Mouse (Mus musculus) neural tube, embryonic 15.5 days (tissue): ENCODE results near the gene Olfr1045. TPM values are rescaled to one million over a fixed set of nuclear protein-coding genes. Genes with fewer than 3 reads are reported as not detected.
"Not testable (repeated sequence)": the region's sequence is repeated elsewhere in the genome, so short reads cannot be mapped to it uniquely, and the experiment has no call there.

ENCODE experiments used
- ATAC-seq: fragments of 200-750 bp; cut with Nextera tagmentation; 2 replicates; pipeline ENCODE4 v1.8.0; 2017; ENCODE audit warnings: mild to moderate bottlenecking, moderate TSS enrichment, moderate library complexity; ENCODE audit not compliant: low FRiP score
- H3K27ac ChIP-seq: fragments of 300-500 bp; sonication (generic); replicated peaks from 2 replicates; pipeline ENCODE4 v1.5.1; 2015; ENCODE audit warnings: mild to moderate bottlenecking, inconsistent platforms
- H3K27me3 ChIP-seq: fragments of 300-500 bp; sonication (generic); replicated peaks from 2 replicates; pipeline ENCODE4 v1.6.1; 2015; ENCODE audit warnings: inconsistent platforms
- H3K36me3 ChIP-seq: fragments of 300-500 bp; sonication (generic); 2 replicates; pipeline ENCODE4 v1.6.1; 2015; ENCODE audit warnings: inconsistent platforms
- H3K4me1 ChIP-seq: fragments of 300-500 bp; sonication (generic); 2 replicates; pipeline ENCODE4 v1.6.1; 2015; ENCODE audit warnings: inconsistent platforms
- H3K4me2 ChIP-seq: fragments of 300-500 bp; sonication (generic); 2 replicates; pipeline ENCODE4 v1.6.1; 2015; ENCODE audit warnings: inconsistent platforms, mild to moderate bottlenecking, moderate library complexity
- H3K4me3 ChIP-seq: fragments of 300-500 bp; sonication (generic); replicated peaks from 2 replicates; pipeline ENCODE4 v1.5.1; 2015; ENCODE audit warnings: mild to moderate bottlenecking, inconsistent platforms
- H3K9ac ChIP-seq: fragments of 300-500 bp; sonication (generic); replicated peaks from 2 replicates; pipeline ENCODE4 v1.6.1; 2015; ENCODE audit warnings: mild to moderate bottlenecking, inconsistent platforms
- H3K9me3 ChIP-seq: fragments of 300-500 bp; sonication (generic); replicated peaks from 2 replicates; pipeline ENCODE4 v1.6.1; 2016; ENCODE audit warnings: inconsistent platforms
- WGBS: fragments of 180-500 bp; shearing (Covaris S2); methylation state at CpG from one replicate; pipeline ENCODE4 v1.1.7; 2015; ENCODE audit warnings: mixed read lengths; 5-methylcytosine and 5-hydroxymethylcytosine counted together
- polyA plus RNA-seq: library from polyadenylated mRNA; unstranded; fragments of >200 nt; fragmentation: Nextera tagmentation; extraction: Ambion mirVana; gene quantifications from 2 replicates; pipeline ENCODE4 v1.2.1, GENCODE M21; 2015

Gene Olfr1045
- not detected in 2 replicates for polyA plus RNA-seq

GRCm38 (mm10) chr2:86202909-86203308 lies at the start of gene Olfr1045:
Gene Olfr1045 (minus strand): TSS chr2:86203009.
- Histone ChIP-seq H3K4me2 (no peak within 1 kb of the TSS), H3K27me3 (no peaks in the 10 kb centered on the region), H3K36me3 (no peaks in the 10 kb centered on the region), H3K9me3 (no peaks in the 10 kb centered on the region), H3K9ac (no peak within 1 kb of the TSS), H3K27ac (no peak within 1 kb of the TSS), H3K4me3 (no peak within 1 kb of the TSS), H3K4me1 (no peaks in the 10 kb centered on the region)
- no peak for ATAC-seq

- Histone ChIP-seq H3K9ac (no peak within 1 kb of the TSS), H3K4me3 (no peak within 1 kb of the TSS), H3K27ac (no peak within 1 kb of the TSS), H3K4me1 (no peaks in the 10 kb centered on the region), H3K4me2 (no peak within 1 kb of the TSS), H3K27me3 (no peaks in the 10 kb centered on the region), H3K36me3 (no peaks in the 10 kb centered on the region), H3K9me3 (no peaks in the 10 kb centered on the region)
- no peak for ATAC-seq
Observed at GRCm38 (mm10) chr2:86240189-86240588, 37.4 kb upstream of the Olfr1045 start, which contains the start of gene Olfr1048. Gene Olfr1048 (minus strand): TSS chr2:86240289.

GRCm38 (mm10) chr2:86231301-86231700 lies 28.5 kb upstream of the Olfr1045 start, which contains the start of gene Olfr1047:
Gene Olfr1047 (minus strand): TSS chr2:86231401.
- Histone ChIP-seq H3K36me3 (no peaks in the 10 kb centered on the region), H3K4me1 (no peaks in the 10 kb centered on the region), H3K4me3 (no peak within 1 kb of the TSS), H3K9ac (no peak within 1 kb of the TSS), H3K27me3 (no peaks in the 10 kb centered on the region), H3K27ac (no peak within 1 kb of the TSS), H3K4me2 (no peak within 1 kb of the TSS), H3K9me3 (no peaks in the 10 kb centered on the region)
- WGBS = 98% methylated on average over 1 of the region's 1 CpGs
- no peak for ATAC-seq

- Histone ChIP-seq H3K36me3 (no peaks in the 10 kb centered on the region), H3K9ac (no peak within 1 kb of the TSS), H3K27ac (no peak within 1 kb of the TSS), H3K9me3 (no peaks in the 10 kb centered on the region), H3K4me2 (no peak within 1 kb of the TSS), H3K27me3 (no peaks in the 10 kb centered on the region), H3K4me1 (no peaks in the 10 kb centered on the region), H3K4me3 (no peak within 1 kb of the TSS)
- WGBS = 66% methylated on average over 2 of the region's 2 CpGs
- no peak for ATAC-seq
Observed at GRCm38 (mm10) chr2:86219214-86219613, 16.4 kb upstream of the Olfr1045 start, which contains the start of gene Olfr1046. Gene Olfr1046 (minus strand): TSS chr2:86219314.

- no peak overlapping the region for H3K9ac ChIP-seq
- no peaks in the 10 kb centered on the region for H3K9me3 ChIP-seq
- ATAC-seq = no peak
- 54% methylated on average over 1 of the region's 1 CpGs for WGBS
- no peaks in the 10 kb centered on the region for H3K36me3 ChIP-seq
- H3K4me1 ChIP-seq = no peaks in the 10 kb centered on the region
- H3K27me3 ChIP-seq = no peaks in the 10 kb centered on the region
- H3K27ac ChIP-seq = no peak overlapping the region
- H3K4me3 ChIP-seq = no peak overlapping the region
- no peak overlapping the region for H3K4me2 ChIP-seq
Observed at GRCm38 (mm10) chr2:86195863-86196262, 6.9 kb downstream of the Olfr1045 start.

GRCm38 (mm10) chr2:86185583-86185982 lies 17.2 kb downstream of the Olfr1045 start, which contains the start of gene Olfr52:
Gene Olfr52 (minus strand): TSS chr2:86185683.
- H3K4me3 ChIP-seq = no peak within 1 kb of the TSS
- H3K9me3 ChIP-seq = no peaks in the 10 kb centered on the region
- no peaks in the 10 kb centered on the region for H3K36me3 ChIP-seq
- H3K27ac ChIP-seq = no peak within 1 kb of the TSS
- no peak within 1 kb of the TSS for H3K9ac ChIP-seq
- H3K27me3 ChIP-seq = no peaks in the 10 kb centered on the region
- ATAC-seq = no peak
- H3K4me2 ChIP-seq = no peak within 1 kb of the TSS
- H3K4me1 ChIP-seq = no peaks in the 10 kb centered on the region

GRCm38 (mm10) chr2:86179950-86180349 lies 22.9 kb downstream of the Olfr1045 start:
- no peaks in the 10 kb centered on the region for H3K36me3 ChIP-seq
- no peak overlapping the region for H3K27ac ChIP-seq
- H3K9ac ChIP-seq = no peak overlapping the region
- 72% methylated on average over 3 of the region's 3 CpGs for WGBS
- no peaks in the 10 kb centered on the region for H3K9me3 ChIP-seq
- no peak overlapping the region for H3K4me2 ChIP-seq
- H3K4me1 ChIP-seq = no peaks in the 10 kb centered on the region
- no peak for ATAC-seq
- no peak overlapping the region for H3K4me3 ChIP-seq
- no peaks in the 10 kb centered on the region for H3K27me3 ChIP-seq

- no peaks in the 10 kb centered on the region for H3K4me1 ChIP-seq
- no peaks in the 10 kb centered on the region for H3K27me3 ChIP-seq
- ATAC-seq = no peak
- H3K27ac ChIP-seq = no peak within 1 kb of the TSS
- no peak within 1 kb of the TSS for H3K4me3 ChIP-seq
- H3K36me3 ChIP-seq = no peaks in the 10 kb centered on the region
- no peak within 1 kb of the TSS for H3K9ac ChIP-seq
- H3K4me2 ChIP-seq = no peak within 1 kb of the TSS
- no peaks in the 10 kb centered on the region for H3K9me3 ChIP-seq
Observed at GRCm38 (mm10) chr2:86177720-86178119, 25.1 kb downstream of the Olfr1045 start, which contains the start of gene Olfr1044. Gene Olfr1044 (minus strand): TSS chr2:86177820.

GRCm38 (mm10) chr2:86175422-86175821 lies 27.4 kb downstream of the Olfr1045 start:
- H3K4me1 ChIP-seq, H3K27me3 ChIP-seq, H3K27ac ChIP-seq, H3K4me3 ChIP-seq, ATAC-seq, H3K9me3 ChIP-seq, H3K36me3 ChIP-seq, H3K4me2 ChIP-seq, H3K9ac ChIP-seq: not testable (repeated sequence)
- WGBS = 87% methylated on average over 7 of the region's 7 CpGs

- H3K9me3 ChIP-seq = no peaks in the 10 kb centered on the region
- no peak within 1 kb of the TSS for H3K9ac ChIP-seq
- no peaks in the 10 kb centered on the region for H3K27me3 ChIP-seq
- H3K4me3 ChIP-seq = no peak within 1 kb of the TSS
- no peaks in the 10 kb centered on the region for H3K4me1 ChIP-seq
- WGBS = 91% methylated on average over 2 of the region's 2 CpGs
- H3K4me2 ChIP-seq = no peak within 1 kb of the TSS
- no peaks in the 10 kb centered on the region for H3K36me3 ChIP-seq
- no peak within 1 kb of the TSS for H3K27ac ChIP-seq
- no peak for ATAC-seq
Observed at GRCm38 (mm10) chr2:86167422-86167821, 35.4 kb downstream of the Olfr1045 start, which contains the start of gene Olfr1043. Gene Olfr1043 (minus strand): TSS chr2:86167522.

- H3K4me1 ChIP-seq = no peaks in the 10 kb centered on the region
- H3K4me2 ChIP-seq = no peak within 1 kb of the TSS
- no peak within 1 kb of the TSS for H3K27ac ChIP-seq
- no peaks in the 10 kb centered on the region for H3K9me3 ChIP-seq
- no peak within 1 kb of the TSS for H3K4me3 ChIP-seq
- 85% methylated on average over 2 of the region's 2 CpGs for WGBS
- H3K9ac ChIP-seq = no peak within 1 kb of the TSS
- no peaks in the 10 kb centered on the region for H3K36me3 ChIP-seq
- no peaks in the 10 kb centered on the region for H3K27me3 ChIP-seq
- ATAC-seq = no peak
Observed at GRCm38 (mm10) chr2:86161738-86162137, 41.1 kb downstream of the Olfr1045 start, which contains the start of gene Olfr1042. Gene Olfr1042 (minus strand): TSS chr2:86161838.

GRCm38 (mm10) chr2:86146632-86147031 lies 56.2 kb downstream of the Olfr1045 start, which contains the start of gene Olfr1040:
Gene Olfr1040 (minus strand): TSS chr2:86146732.
- no peak within 1 kb of the TSS for H3K27ac ChIP-seq
- no peaks in the 10 kb centered on the region for H3K4me1 ChIP-seq
- H3K4me2 ChIP-seq = no peak within 1 kb of the TSS
- H3K9me3 ChIP-seq = no peaks in the 10 kb centered on the region
- H3K36me3 ChIP-seq = no peaks in the 10 kb centered on the region
- no peak for ATAC-seq
- WGBS = 95% methylated on average over 1 of the region's 1 CpGs
- H3K9ac ChIP-seq = no peak within 1 kb of the TSS
- no peak within 1 kb of the TSS for H3K4me3 ChIP-seq
- no peaks in the 10 kb centered on the region for H3K27me3 ChIP-seq
